Comparison of ENCODE assay signal across 15 mouse cellular contexts in genomic region chr1:75048041-75048440, GRCm38 (mm10).
"Had no signal": no experiment of that assay in that cellular context is flagged by ENCODE, and none has a peak within 500 bp of the region (broad histone marks: within the 10 kb centered on the region; RNA-seq: fewer than 3 reads in every experiment).

No protein-coding gene starts in this region.

- DNase-seq: kidney, adult 2 months; kidney, postnatal 36 days; layer of hippocampus, adult 9-11 months; layer of hippocampus, postnatal 36 days; midbrain, embryonic 14.5 days; right cerebral cortex, adult 18-20 months; thymus, adult 2 months; thymus, postnatal 25 days had no signal

- H3K4me1 ChIP-seq: limb, embryonic 15.5 days; midbrain, embryonic 10.5 days; neural tube, embryonic 15.5 days had no signal

- H3K4me2 ChIP-seq: limb, embryonic 15.5 days; lung, embryonic 15.5 days; neural tube, embryonic 15.5 days had no signal

- H3K9me3 ChIP-seq: limb, embryonic 15.5 days; lung, embryonic 15.5 days; midbrain, embryonic 10.5 days; neural tube, embryonic 15.5 days had no signal

- H3K27ac ChIP-seq: limb, embryonic 15.5 days; lung, embryonic 15.5 days; midbrain, embryonic 10.5 days; neural tube, embryonic 15.5 days; stomach, postnatal 0 days had no signal

- H3K36me3 ChIP-seq: limb, embryonic 15.5 days; lung, embryonic 15.5 days; midbrain, embryonic 10.5 days; neural tube, embryonic 15.5 days had no signal

- H3K4me3 ChIP-seq: limb, embryonic 15.5 days; lung, embryonic 15.5 days; midbrain, embryonic 10.5 days; myocyte; neural tube, embryonic 15.5 days had no signal

- H3K27me3 ChIP-seq: limb, embryonic 15.5 days; lung, embryonic 15.5 days; neural tube, embryonic 15.5 days had no signal

- ATAC-seq: intestine, embryonic 16.5 days had no signal

- H3K9ac ChIP-seq: limb, embryonic 15.5 days; lung, embryonic 15.5 days; neural tube, embryonic 15.5 days had no signal
